Mouse (Mus musculus) neutrophil, adult 65 days (primary cell): Measurements from ENCODE around the gene Slc2a8. TPM values are rescaled to one million over a fixed set of nuclear protein-coding genes. Genes with fewer than 3 reads are reported as not detected.

Experiments
- total RNA-seq: library from RNA; stranded (reverse); gene quantifications from 2 replicates; pipeline ENCODE4 v1.2.4, GENCODE M21; 2023

Slc2a8 gene
- total RNA-seq: 1.9 and 3.1 TPM in 2 replicates

GRCm38 (mm10) chr2:32981725-32982271 lies at the start of gene Slc2a8:
TSS of gene Slc2a8 (minus strand) at chr2:32982083.

DNA sequence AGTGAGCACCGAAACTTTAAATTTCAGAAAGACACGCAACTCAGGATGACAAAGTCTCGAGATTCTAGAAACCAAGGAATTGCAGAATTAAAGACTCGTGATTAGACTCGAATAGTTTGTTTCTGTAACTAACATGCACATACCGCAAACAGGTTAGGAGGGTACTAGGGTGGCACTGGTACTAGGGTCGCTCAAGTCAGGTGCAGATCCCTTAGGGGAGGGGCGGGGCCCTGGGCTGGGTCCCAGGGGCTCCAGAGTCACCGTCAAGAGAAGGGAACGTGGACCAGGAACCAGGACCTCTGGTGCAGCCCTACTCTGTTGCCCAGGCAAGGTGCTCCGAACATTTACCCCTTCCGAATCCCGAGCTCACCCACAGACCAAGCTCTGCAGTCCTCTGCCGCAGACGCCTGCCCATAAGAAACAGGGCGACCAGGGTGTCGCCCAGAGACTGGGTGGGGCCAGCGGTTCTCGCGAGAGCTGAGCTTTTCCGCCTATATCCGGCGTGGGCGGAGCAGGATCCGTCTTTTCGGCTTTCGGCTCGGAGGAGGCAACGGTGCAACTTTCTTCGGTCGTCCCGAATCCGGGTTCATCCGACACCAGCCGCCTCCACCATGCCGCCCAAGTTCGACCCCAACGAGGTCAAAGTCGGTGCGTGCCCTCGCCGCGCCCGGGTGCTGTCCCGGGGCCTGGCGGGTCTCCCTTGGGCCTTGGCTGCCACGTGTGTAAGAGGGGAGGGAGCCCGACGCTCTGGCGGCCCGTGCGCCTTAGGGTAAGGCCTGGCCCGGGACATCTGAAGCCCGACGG lies 20.5 kb downstream of the Slc2a8 start, which contains the start of the genes Rpl12 and Lrsam1:
Gene Rpl12 (plus strand): TSS at position 368 of the 804 bp plus-strand sequence.
Gene Lrsam1 (minus strand): TSS at position 423 of the 804 bp plus-strand sequence.

Other genes starting within 250 kb of the Slc2a8 start
- gene 6330409D20Rik, start 241.1 kb downstream of the Slc2a8 start, total RNA-seq: not detected in 2 replicates
- gene Tor2a, start 224.8 kb downstream of the Slc2a8 start, total RNA-seq: 15.4 and 20.8 TPM in 2 replicates
- gene Ttc16, start 206.4 kb downstream of the Slc2a8 start, total RNA-seq: not detected in 2 replicates
- 0.69 and 1.9 TPM in 2 replicates for gene Ptrh1, start 206.3 kb downstream of the Slc2a8 start, total RNA-seq
- not detected in 2 replicates for gene Cfap157, start 197.7 kb downstream of the Slc2a8 start, total RNA-seq
- gene Stxbp1, start 134.8 kb downstream of the Slc2a8 start, total RNA-seq: 0.27 and 0.38 TPM in 2 replicates
- gene Fam129b, start 106.0 kb downstream of the Slc2a8 start, total RNA-seq: 29.3 and 49.7 TPM in 2 replicates
- gene Rpl12, start 20.5 kb downstream of the Slc2a8 start, total RNA-seq: 84.6 and 94.8 TPM in 2 replicates
- 46.4 and 75.7 TPM in 2 replicates for gene Lrsam1, start 20.5 kb downstream of the Slc2a8 start, total RNA-seq
- 0.64 and 0.92 TPM in 2 replicates for gene Garnl3, start 149.6 kb upstream of the Slc2a8 start, total RNA-seq
- gene Angptl2, start 234.0 kb upstream of the Slc2a8 start, total RNA-seq: 0.86 and 1.3 TPM in 2 replicates